Comparison of ENCODE assay signal across 8 mouse cellular contexts in the genomic region with DNA sequence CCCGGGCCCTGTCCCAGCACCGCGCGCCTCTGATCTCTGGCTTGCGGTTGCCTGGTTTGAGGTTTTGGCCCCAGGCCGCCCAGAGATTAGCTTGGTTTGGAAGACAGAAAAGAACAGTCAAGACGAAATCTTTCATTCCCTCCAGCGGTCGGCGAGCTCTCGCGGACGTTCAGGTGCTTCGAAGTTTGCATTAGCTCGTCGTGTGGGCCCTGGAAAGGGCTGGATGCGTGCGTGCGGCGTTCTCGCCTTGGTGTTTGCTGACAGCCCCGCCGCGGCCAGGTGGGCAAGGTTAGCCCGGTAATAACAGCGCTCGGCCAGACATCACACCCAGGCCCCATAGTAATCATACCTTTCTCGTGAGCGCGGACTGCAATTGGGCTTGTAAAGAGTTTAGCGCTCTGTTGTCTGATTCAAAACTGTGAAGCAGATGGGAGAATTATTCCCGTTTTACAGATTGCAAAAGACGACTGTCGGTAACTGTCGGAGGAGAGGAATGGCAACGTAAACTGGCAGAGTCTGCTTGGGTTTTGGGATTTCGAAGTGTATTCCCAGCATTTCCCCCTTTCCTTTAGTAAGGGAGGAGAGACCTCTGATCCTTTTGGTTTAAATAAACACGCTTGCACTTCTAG. TPM values are rescaled to one million over a fixed set of nuclear protein-coding genes. Genes with fewer than 3 reads are reported as not detected.
DNase-seq lines count a peak whose midpoint lies in the region; ATAC-seq lines count a peak whose summit lies in the region.

No protein-coding gene starts in this region.

- peak overlapping the region; percentile 95 for H3K9ac ChIP-seq in neural tube, embryonic 11.5 days (ENCODE audit: low read length)
- H3K9ac ChIP-seq in heart, embryonic 16.5 days (ENCODE audit: low read length): peak overlapping the region; percentile 87

- peak overlapping the region; percentile 83 for H3K4me2 ChIP-seq in neural tube, embryonic 11.5 days (ENCODE audit: low read depth)
- peak overlapping the region; percentile 83 for H3K4me2 ChIP-seq in heart, embryonic 16.5 days (ENCODE audit: low read depth, low read length)

- under 1% methylated on average over 38 of the region's 38 CpGs for WGBS in neural tube, embryonic 11.5 days
- WGBS in heart, embryonic 16.5 days: under 1% methylated on average over 38 of the region's 38 CpGs

- peaks cover 16% of the 10 kb centered on the region for H3K4me1 ChIP-seq in neural tube, embryonic 11.5 days (ENCODE audit: control insufficient read depth, insufficient read depth, low read length)
- peaks cover 14% of the 10 kb centered on the region for H3K4me1 ChIP-seq in brown adipose tissue, adult 24 weeks (ENCODE audit: control insufficient read depth, insufficient read depth, insufficient read length, low read length)
- H3K4me1 ChIP-seq in heart, embryonic 16.5 days (ENCODE audit: control insufficient read depth, insufficient read depth, low read length): peaks cover 15% of the 10 kb centered on the region

- peak; percentile 7; the same call in 1 of the 2 replicates for ATAC-seq in neural tube, embryonic 11.5 days (ENCODE audit: insufficient read depth, low FRiP score, low TSS enrichment)
- ATAC-seq in heart, embryonic 16.5 days (replicated peaks; ENCODE audit: extremely low read depth, insufficient read depth, low FRiP score): peak; percentile 17

- H3K27ac ChIP-seq in neural tube, embryonic 11.5 days (ENCODE audit: low read depth, low read length): peak overlapping the region; percentile 94; the same call in 1 of the 2 replicates
- H3K27ac ChIP-seq in brown adipose tissue, adult 24 weeks (replicated peaks; ENCODE audit: low read depth, low read length): peak overlapping the region; percentile 95
- H3K27ac ChIP-seq in heart, embryonic 16.5 days (ENCODE audit: low read length): peak overlapping the region; percentile 86

- no peaks in the 10 kb centered on the region for H3K9me3 ChIP-seq in neural tube, embryonic 11.5 days (ENCODE audit: control insufficient read depth, low read length)
- no peaks in the 10 kb centered on the region for H3K9me3 ChIP-seq in heart, embryonic 16.5 days (replicated peaks; ENCODE audit: control insufficient read depth, low read length)

- H3K4me3 ChIP-seq in neural tube, embryonic 11.5 days (ENCODE audit: low read depth, low read length): peak overlapping the region; percentile 91
- H3K4me3 ChIP-seq in brown adipose tissue, adult 24 weeks (ENCODE audit: insufficient read depth, low read depth, low read length): peak overlapping the region; percentile 97
- peak overlapping the region; percentile 83 for H3K4me3 ChIP-seq in heart, embryonic 16.5 days (ENCODE audit: low read length)

- DNase-seq in neural tube, embryonic 11.5 days (ENCODE audit: low spot score): no peak
- DNase-seq in neural tube, embryonic 10.5 days (ENCODE audit: extremely low spot score, low spot score): no peak
- peak; percentile 45 for DNase-seq in lung, postnatal 36 days
- no peak for DNase-seq in adrenal gland, adult (ENCODE audit: inconsistent age in 2 of 2, low spot score in 1 of 2)
- no peak for DNase-seq in thymus, postnatal 36 days
- no peak for DNase-seq in ovary, postnatal 36 days (ENCODE audit: low spot score)

- no peaks in the 10 kb centered on the region for H3K36me3 ChIP-seq in neural tube, embryonic 11.5 days (ENCODE audit: control insufficient read depth, insufficient read depth, low read length)
- H3K36me3 ChIP-seq in heart, embryonic 16.5 days (ENCODE audit: control insufficient read depth, insufficient read depth): no peaks in the 10 kb centered on the region

- H3K27me3 ChIP-seq in neural tube, embryonic 11.5 days (ENCODE audit: control insufficient read depth, insufficient read depth, low read length): no peaks in the 10 kb centered on the region
- H3K27me3 ChIP-seq in heart, embryonic 16.5 days (ENCODE audit: control insufficient read depth, insufficient read depth, low read length): no peaks in the 10 kb centered on the region

RNA-seq across cellular contexts. Expression of a gene that starts 0.6 kb away (rescaled TPM):
- 24.2 and 25.5 TPM in 2 replicates for polyA plus RNA-seq in neural tube, embryonic 11.5 days (2014; fragmentation: Nextera tagmentation; extraction: Ambion mirVana)
- 16.4 and 17.4 TPM in 2 replicates for polyA plus RNA-seq in brown adipose tissue, adult 24 weeks (2012; ENCODE audit: insufficient read depth, insufficient read length, missing spikeins)
- 14.3 and 15.6 TPM in 2 replicates for polyA plus RNA-seq in heart, embryonic 16.5 days (2015; fragmentation: Nextera tagmentation; extraction: Ambion mirVana)
